Mouse (Mus musculus) E14TG2a.4 (cell line): ENCODE measurements around the gene Ddit4.

Experiments
- H3K27me3 ChIP-seq: 2 replicates; pipeline ENCODE4 v1.6.1; 2014; ENCODE audit warnings: low read length, control low read depth; ENCODE audit not compliant: insufficient read depth
- H3K36me3 ChIP-seq: 2 replicates; pipeline ENCODE4 v1.6.1; 2014; ENCODE audit warnings: low read length, control low read depth; ENCODE audit not compliant: insufficient read depth
- H3K4me1 ChIP-seq: replicated peaks from 2 replicates; pipeline ENCODE4 v1.6.1; 2014; ENCODE audit warnings: low read depth, low read length, control low read depth
- H3K4me3 ChIP-seq: replicated peaks from 2 replicates; pipeline ENCODE4 v1.5.1; 2014; ENCODE audit warnings: mild to moderate bottlenecking, low read length
- H3K9me3 ChIP-seq: 2 replicates; pipeline ENCODE4 v1.6.1; 2014; ENCODE audit warnings: low read length, control low read depth
- CTCF ChIP-seq: conservative IDR thresholded peaks from 2 replicates; pipeline ENCODE4 v1.5.1; 2014; ENCODE audit warnings: low read length
- NANOG ChIP-seq: IDR thresholded peaks from 2 replicates; pipeline ENCODE4 v1.6.1; 2014; ENCODE audit warnings: borderline replicate concordance, low read length, mixed read lengths
- POU5F1 ChIP-seq: IDR thresholded peaks from 2 replicates; pipeline ENCODE4 v1.6.1; 2014; ENCODE audit warnings: low read length, borderline replicate concordance

Ddit4 gene

GRCm38 (mm10) chr10:59982379-59982873 is 30.8 kb upstream of the Ddit4 start:
- Histone ChIP-seq H3K4me3 (no peak overlapping the region), H3K9me3 (no peaks in the 10 kb centered on the region), H3K36me3 (peaks cover 33% of the 10 kb centered on the region), H3K4me1 (peaks cover 42% of the 10 kb centered on the region), H3K27me3 (peaks cover 44% of the 10 kb centered on the region)
- TF ChIP-seq CTCF: no peak
- no peak for TF ChIP-seq NANOG
- TF ChIP-seq POU5F1: no peak

- peaks cover 47% of the 10 kb centered on the region for H3K27me3 ChIP-seq
- H3K4me3 ChIP-seq: 0 out of 2 replicates have a peak overlapping the region, but pooled peaks have one; percentile 8
- TF ChIP-seq CTCF (no peak), POU5F1 (no peak), NANOG (no peak)
- H3K4me1 ChIP-seq: peaks cover 48% of the 10 kb centered on the region
- no peaks in the 10 kb centered on the region for H3K9me3 ChIP-seq
- H3K36me3 ChIP-seq: peaks cover 27% of the 10 kb centered on the region
These were observed 30.2 kb upstream of the Ddit4 start for GRCm38 (mm10) chr10:59981792-59982191.

- no peaks in the 10 kb centered on the region for H3K9me3 ChIP-seq
- no peak for TF ChIP-seq POU5F1
- no peak for TF ChIP-seq CTCF
- no peak for TF ChIP-seq NANOG
These were observed 29.7 kb upstream of the Ddit4 start for GRCm38 (mm10) chr10:59981336-59981735.

GRCm38 (mm10) chr10:59980815-59981244 is 29.2 kb upstream of the Ddit4 start:
- Histone ChIP-seq H3K27me3 (peaks cover 56% of the 10 kb centered on the region), H3K36me3 (peaks cover 19% of the 10 kb centered on the region), H3K9me3 (no peaks in the 10 kb centered on the region), H3K4me3 (no peak overlapping the region), H3K4me1 (peaks cover 57% of the 10 kb centered on the region)
- TF ChIP-seq CTCF: no peak
- TF ChIP-seq NANOG: no peak
- no peak for TF ChIP-seq POU5F1

More at GRCm38 (mm10) chr10:59981336-59981735, 29.7 kb upstream of the Ddit4 start:
- Histone ChIP-seq H3K36me3 (peaks cover 24% of the 10 kb centered on the region), H3K27me3 (peaks cover 51% of the 10 kb centered on the region), H3K4me3 (0 out of 2 replicates have a peak overlapping the region, but pooled peaks have one; percentile 8), H3K4me1 (peaks cover 52% of the 10 kb centered on the region)

GRCm38 (mm10) chr10:59978873-59979743 is 27.5 kb upstream of the Ddit4 start:
- Histone ChIP-seq H3K36me3 (peaks cover 3% of the 10 kb centered on the region; the same call in 1 of the 2 replicates), H3K4me1 (peaks cover 73% of the 10 kb centered on the region), H3K9me3 (no peaks in the 10 kb centered on the region), H3K27me3 (peaks cover 67% of the 10 kb centered on the region), H3K4me3 (no peak overlapping the region)
- TF ChIP-seq POU5F1: no peak
- TF ChIP-seq CTCF: no peak
- no peak for TF ChIP-seq NANOG

GRCm38 (mm10) chr10:59978401-59978800 is 26.8 kb upstream of the Ddit4 start:
- Histone ChIP-seq H3K4me1 (peaks cover 80% of the 10 kb centered on the region), H3K27me3 (peaks cover 70% of the 10 kb centered on the region)

GRCm38 (mm10) chr10:59977715-59978343 is 26.2 kb upstream of the Ddit4 start:
- Histone ChIP-seq H3K27me3 (peaks cover 75% of the 10 kb centered on the region), H3K4me3 (no peak overlapping the region), H3K36me3 (no peaks in the 10 kb centered on the region), H3K9me3 (no peaks in the 10 kb centered on the region), H3K4me1 (peaks cover 86% of the 10 kb centered on the region)
- TF ChIP-seq POU5F1: no peak
- TF ChIP-seq NANOG: no peak
- TF ChIP-seq CTCF: no peak

More at GRCm38 (mm10) chr10:59978401-59978800, 26.8 kb upstream of the Ddit4 start:
- no peaks in the 10 kb centered on the region for H3K36me3 ChIP-seq
- no peak overlapping the region for H3K4me3 ChIP-seq
- H3K9me3 ChIP-seq: no peaks in the 10 kb centered on the region
- TF ChIP-seq NANOG (no peak), POU5F1 (no peak), CTCF (no peak)

- TF ChIP-seq CTCF (no peak), NANOG (no peak; the same call in 1 of the 2 replicates), POU5F1 (no peak)
- Histone ChIP-seq H3K4me1 (peaks cover 88% of the 10 kb centered on the region), H3K4me3 (no peak overlapping the region), H3K36me3 (no peaks in the 10 kb centered on the region), H3K9me3 (no peaks in the 10 kb centered on the region), H3K27me3 (peaks cover 82% of the 10 kb centered on the region)
These were observed 25.5 kb upstream of the Ddit4 start for GRCm38 (mm10) chr10:59977141-59977540.
